Mouse (Mus musculus) G1E (cell line): ENCODE data around the gene Slx. TPM values are rescaled to one million over a fixed set of nuclear protein-coding genes. Genes with fewer than 3 reads are reported as not detected.
"Not testable (repeated sequence)": the region's sequence is repeated elsewhere in the genome, so short reads cannot be mapped to it uniquely, and the experiment has no call there.

ENCODE experiments used
- ATAC-seq: 2 replicates; pipeline ENCODE4 v1.8.0; 2016; ENCODE audit warnings: mild to moderate bottlenecking; ENCODE audit not compliant: insufficient number of reproducible peaks, poor library complexity, low FRiP score, severe bottlenecking; ENCODE audit errors: extremely low read depth
- DNase-seq: peaks from one replicate; pipeline ENCODE4 v3.0.0; 2012; ENCODE audit warnings: low spot score
- H3K27me3 ChIP-seq: 2 replicates; pipeline ENCODE4 v1.6.1; 2012; ENCODE audit warnings: mild to moderate bottlenecking, low read length, inconsistent platforms; ENCODE audit not compliant: insufficient read depth
- H3K36me3 ChIP-seq: replicated peaks from 2 replicates; pipeline ENCODE3; 2012; ENCODE audit warnings: mild to moderate bottlenecking, inconsistent platforms
- H3K4me1 ChIP-seq: 2 replicates; pipeline ENCODE4 v1.6.1; 2012; ENCODE audit warnings: low read depth, low read length, inconsistent platforms, mixed read lengths; ENCODE audit not compliant: insufficient read depth
- H3K4me3 ChIP-seq: 2 replicates; pipeline ENCODE4 v1.5.1; 2012; ENCODE audit warnings: low read depth, mild to moderate bottlenecking, inconsistent platforms, low read length, moderate library complexity, mixed read lengths
- H3K9me3 ChIP-seq: replicated peaks from 2 replicates; pipeline ENCODE4 v1.6.1; 2012; ENCODE audit warnings: inconsistent platforms
- polyA plus RNA-seq: library from polyadenylated mRNA; stranded (reverse); fragments of >175 nt; gene quantifications from 2 replicates; pipeline ENCODE4 v1.2.3, GENCODE M21; 2012
- total RNA-seq, 2 experiments: library from RNA; stranded (forward) in 1 of 2; stranded (reverse) in 1 of 2; fragments of 200-1000 nt in 1 of 2; fragments of >200 nt in 1 of 2; fragmentation: Nextera tagmentation in 1 of 2; gene quantifications; 2 replicates each; pipeline ENCODE4 v1.2.3; 2014 to 2017

Slx gene
- not detected in 2 replicates for total RNA-seq (2014; fragmentation: Nextera tagmentation)
- total RNA-seq (2017) = not detected in 2 replicates
- polyA plus RNA-seq = not detected in 2 replicates

GRCm38 (mm10) chrX:26545465-26545864 is at the start of gene Slx:
TSS of gene Slx (minus strand) at chrX:26545565.
- H3K4me3 ChIP-seq, ATAC-seq, H3K9me3 ChIP-seq, H3K36me3 ChIP-seq, DNase-seq, H3K27me3 ChIP-seq, H3K4me1 ChIP-seq: not testable (repeated sequence)

Other genes with a start within 250 kb of the Slx start
- gene Gm2030, start 235.5 kb downstream of the Slx start, total RNA-seq (2014; fragmentation: Nextera tagmentation) = not detected in 2 replicates
- gene Gm2030, start 235.5 kb downstream of the Slx start, total RNA-seq (2017) = not detected in 2 replicates
- not detected in 2 replicates for gene Gm2030, start 235.5 kb downstream of the Slx start, polyA plus RNA-seq
- gene Gm14525, start 157.1 kb upstream of the Slx start, total RNA-seq (2014; fragmentation: Nextera tagmentation) = not detected in 2 replicates
- not detected in 2 replicates for gene Gm14525, start 157.1 kb upstream of the Slx start, total RNA-seq (2017)
- gene Gm14525, start 157.1 kb upstream of the Slx start, polyA plus RNA-seq = not detected in 2 replicates